Mouse (Mus musculus) neural tube, postnatal 0 days (tissue): Measurements from ENCODE around the gene Tfip11. TPM values are rescaled to one million over a fixed set of nuclear protein-coding genes. Genes with fewer than 3 reads are reported as not detected.

Source experiments
- polyA plus RNA-seq: library from polyadenylated mRNA; unstranded; fragments of >200 nt; fragmentation: Nextera tagmentation; extraction: Ambion mirVana; gene quantifications from 2 replicates; pipeline ENCODE4 v1.2.1, GENCODE M21; 2015

The Tfip11 gene
- 20.7 and 22.0 TPM in 2 replicates for polyA plus RNA-seq

DNA sequence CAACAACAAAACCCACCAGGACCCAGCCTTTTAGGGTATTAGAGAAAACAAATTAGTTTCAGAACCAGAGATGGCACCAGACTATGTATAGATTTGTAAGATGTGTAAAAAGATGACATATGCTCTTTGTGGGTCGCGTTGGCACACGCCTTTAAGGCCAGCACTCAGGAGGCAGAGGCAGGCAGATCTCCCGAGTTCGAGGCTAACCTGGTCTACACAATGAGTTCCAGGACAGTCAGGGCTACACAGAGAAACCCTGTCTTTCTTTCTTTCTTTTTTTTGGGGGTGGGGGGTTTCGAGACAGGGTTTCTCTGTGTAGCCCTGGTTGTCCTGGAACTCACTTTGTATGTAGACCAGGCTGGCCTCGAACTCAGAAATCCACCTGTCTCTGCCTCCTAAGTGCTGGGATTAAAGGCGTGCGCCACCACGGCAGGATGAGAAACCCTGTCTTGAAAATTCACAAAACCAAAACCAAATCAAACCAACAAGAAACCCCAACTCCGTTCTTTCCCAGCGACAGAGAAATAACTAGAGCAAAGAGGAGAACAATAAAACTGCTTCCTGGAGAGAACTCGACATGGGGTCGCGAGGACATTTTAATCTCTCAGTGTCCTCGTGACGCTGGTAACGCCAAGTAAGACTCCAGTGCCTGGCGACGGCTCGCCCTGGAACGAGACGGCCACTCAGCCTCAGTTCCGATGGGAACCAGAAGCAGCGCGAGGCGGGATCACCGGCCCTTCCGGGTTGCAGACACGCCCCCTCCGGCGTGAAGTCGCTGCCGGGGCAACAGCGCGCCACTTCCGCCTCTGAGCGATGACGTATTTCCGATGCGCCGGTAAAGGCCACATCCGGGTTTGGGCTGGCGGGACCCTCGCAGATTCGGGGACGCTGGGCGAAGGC, at the start of gene Tfip11:
Tfip11 (plus strand) TSS at position 813 of the 900 bp plus-strand sequence.

DNA sequence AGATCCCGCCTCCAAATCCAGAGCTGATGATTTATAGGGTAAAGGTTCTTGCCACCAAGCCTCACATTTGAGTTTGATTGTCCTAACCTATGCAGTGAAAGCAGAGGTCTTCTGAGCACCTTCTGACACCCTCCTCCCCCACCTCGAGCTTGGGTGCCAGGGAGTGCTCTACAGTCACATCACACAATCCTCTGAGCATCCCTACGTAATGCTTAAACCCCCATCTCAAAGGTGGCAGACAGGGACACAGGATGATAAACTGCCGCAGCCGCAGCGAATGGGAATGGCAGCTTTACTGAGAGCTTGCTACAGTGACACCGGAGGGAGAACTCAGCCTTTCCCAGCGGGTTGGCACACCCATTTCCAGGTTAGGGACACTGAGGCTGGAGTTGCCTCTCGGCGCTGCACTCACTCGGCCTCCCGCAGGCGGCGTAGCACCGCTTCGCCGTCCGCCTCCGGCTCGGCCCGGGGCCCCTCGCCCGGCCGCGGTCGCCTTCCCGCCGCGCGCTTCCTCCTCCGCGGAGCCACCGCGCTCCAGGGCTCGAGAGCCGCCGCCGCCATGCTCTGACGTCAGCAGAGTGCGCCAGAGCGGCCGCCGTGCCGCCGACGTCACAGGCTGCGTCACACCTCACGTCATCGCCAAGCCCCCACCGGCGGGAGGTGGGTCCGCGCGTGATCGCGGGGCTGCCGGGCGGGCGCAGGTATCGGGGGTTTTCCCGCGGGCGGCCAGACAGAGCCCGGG, 16.5 kb downstream of the Tfip11 start, which contains the start of the genes Srrd and Hps4:
Srrd (minus strand) TSS at position 578 of the 742 bp plus-strand sequence.
Hps4 (plus strand) TSS at position 621 of the 742 bp plus-strand sequence.

DNA sequence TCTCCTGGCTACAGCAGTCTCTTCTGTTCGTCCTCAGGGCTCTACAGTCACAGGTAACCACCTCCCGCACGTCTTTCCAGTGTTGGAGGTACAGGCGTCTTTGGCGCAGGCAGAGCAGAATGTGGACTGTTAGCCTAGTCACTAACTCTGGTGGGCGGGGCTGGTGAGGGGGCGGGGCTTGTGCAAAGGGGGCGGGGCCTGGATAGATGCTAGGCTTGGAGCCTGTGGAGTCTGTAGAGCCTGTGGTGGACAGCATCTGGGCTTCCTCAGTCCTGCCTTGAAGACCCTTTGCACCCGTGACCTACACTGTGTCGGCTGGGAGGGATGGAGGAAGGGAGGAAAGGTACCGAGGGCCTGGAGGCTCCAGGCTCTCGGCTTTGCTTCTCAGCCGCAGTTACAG, 29.8 kb downstream of the Tfip11 start, which contains the start of gene Gm6583:
Gm6583 (minus strand) TSS at position 124 of the 400 bp plus-strand sequence.

Other genes starting within 250 kb of the Tfip11 start
- gene Cryba4, start 73.8 kb upstream of the Tfip11 start, polyA plus RNA-seq, result 3.5 and 4.4 TPM in 2 replicates
- 17.8 and 19.0 TPM in 2 replicates for gene Crybb1, start 70.5 kb upstream of the Tfip11 start, polyA plus RNA-seq
- 34.1 and 37.2 TPM in 2 replicates for gene Tpst2, start 49.7 kb upstream of the Tfip11 start, polyA plus RNA-seq
- 60.9 and 66.8 TPM in 2 replicates for gene Srrd, start 16.7 kb downstream of the Tfip11 start, polyA plus RNA-seq
- gene Hps4, start 16.7 kb downstream of the Tfip11 start, polyA plus RNA-seq, result 30.9 and 31.9 TPM in 2 replicates
- gene Gm6583, start 29.7 kb downstream of the Tfip11 start, polyA plus RNA-seq, result 0.13 and 0.17 TPM in 2 replicates
- 103 and 116 TPM in 2 replicates for gene Asphd2, start 68.5 kb downstream of the Tfip11 start, polyA plus RNA-seq
- gene Gm6588, start 123.1 kb downstream of the Tfip11 start, polyA plus RNA-seq, result 0.37 and 0.96 TPM in 2 replicates